Mouse (Mus musculus): ENCODE results near the gene Rtf2.

- TF ChIP-seq HCFC1 (IDR thresholded peaks at IDR 0.05; ENCODE audit: borderline replicate concordance, insufficient read depth, low read length) (no peak), ZNF384 (IDR thresholded peaks at IDR 0.05; ENCODE audit: low read depth, low read length) (no peak), MAFK (IDR thresholded peaks at IDR 0.05; ENCODE audit: insufficient read depth, low read depth, low read length) (no peak)
Measured at GRCm38 (mm10) chr2:172445617-172446016, 5.3 kb downstream of the Rtf2 start.
